Mouse (Mus musculus): ENCODE data around the gene Evl. TPM values are rescaled to one million over a fixed set of nuclear protein-coding genes. Genes with fewer than 3 reads are reported as not detected.

The Evl gene
- polyA plus RNA-seq, 1 experiment, result 80.6 TPM

GRCm38 (mm10) chr12:108534484-108534883, 20.0 kb upstream of the Evl start:
- H3K4me1 ChIP-seq (ENCODE audit: control insufficient read depth, insufficient read depth, low read length), result no peaks in the 10 kb centered on the region; the same call in 1 of the 2 replicates
- TF ChIP-seq CTCF (IDR thresholded peaks at IDR 0.05; ENCODE audit: control insufficient read depth, insufficient read depth, low read length) (no peak), POLR2A (IDR thresholded peaks at IDR 0.05; ENCODE audit: borderline replicate concordance, control insufficient read depth, low read depth, low read length) (no peak)
- H3K4me3 ChIP-seq (replicated peaks; ENCODE audit: control insufficient read depth, low read depth, low read length), result no peak overlapping the region
- H3K27ac ChIP-seq (ENCODE audit: control insufficient read depth, insufficient read depth, low read depth, low read length, poor library complexity), result no peak overlapping the region
- WGBS, result 55% methylated on average over 11 of the region's 11 CpGs

GRCm38 (mm10) chr12:108536461-108536860, 18.1 kb upstream of the Evl start:
- Histone ChIP-seq H3K4me1 (ENCODE audit: control insufficient read depth, insufficient read depth, low read length) (no peaks in the 10 kb centered on the region), H3K27ac (ENCODE audit: control insufficient read depth, insufficient read depth, low read depth, low read length, poor library complexity) (no peak overlapping the region), H3K4me3 (replicated peaks; ENCODE audit: control insufficient read depth, low read depth, low read length) (no peak overlapping the region)
- WGBS, result 72% methylated on average over 10 of the region's 10 CpGs
- TF ChIP-seq POLR2A (IDR thresholded peaks at IDR 0.05; ENCODE audit: borderline replicate concordance, control insufficient read depth, low read depth, low read length) (no peak), CTCF (IDR thresholded peaks at IDR 0.05; ENCODE audit: control insufficient read depth, insufficient read depth, low read length) (peak; percentile 52; the same call in 1 of the 2 replicates)

- Histone ChIP-seq H3K4me1 (ENCODE audit: control insufficient read depth, insufficient read depth, low read length) (no peaks in the 10 kb centered on the region), H3K4me3 (replicated peaks; ENCODE audit: control insufficient read depth, low read depth, low read length) (no peak overlapping the region), H3K27ac (ENCODE audit: control insufficient read depth, insufficient read depth, low read depth, low read length, poor library complexity) (no peak overlapping the region)
- TF ChIP-seq POLR2A (IDR thresholded peaks at IDR 0.05; ENCODE audit: borderline replicate concordance, control insufficient read depth, low read depth, low read length) (no peak), CTCF (IDR thresholded peaks at IDR 0.05; ENCODE audit: control insufficient read depth, insufficient read depth, low read length) (peak; percentile 67)
- 21% methylated on average over 6 of the region's 6 CpGs for WGBS
These were observed 13.4 kb upstream of the Evl start for GRCm38 (mm10) chr12:108541088-108541487.

DNA sequence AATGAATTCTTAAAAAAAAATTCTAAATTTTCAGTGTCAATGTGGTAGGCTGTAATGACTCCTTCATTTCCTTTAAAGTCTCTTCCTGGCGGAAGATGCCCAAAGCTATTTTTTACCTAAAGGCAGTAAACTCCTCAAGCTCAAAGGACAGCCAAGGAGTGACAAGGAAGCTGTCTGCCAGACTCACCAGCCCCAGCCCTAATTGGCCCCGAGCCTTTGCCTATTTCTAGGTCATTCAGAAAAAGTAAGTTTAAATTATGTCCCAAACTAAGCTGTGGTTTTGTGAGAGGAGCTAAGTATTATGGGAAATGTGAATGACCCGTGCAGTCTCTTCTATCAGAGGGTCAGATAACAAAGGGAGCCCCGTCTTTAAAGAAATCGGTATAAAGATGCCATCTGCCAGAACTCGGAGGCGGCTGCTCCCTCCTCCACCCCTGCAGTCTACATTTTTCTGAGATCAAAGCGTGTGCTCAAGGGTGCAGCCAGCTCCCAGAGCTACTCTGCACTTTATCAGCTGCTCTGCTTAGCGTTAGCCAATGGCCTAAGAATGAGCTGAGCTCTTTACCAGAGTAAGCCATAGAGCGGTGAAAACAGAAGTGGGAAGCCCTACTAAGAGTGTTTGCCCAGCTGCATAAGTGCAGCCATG, 7.9 kb upstream of the Evl start:
- no peak overlapping the region for H3K27ac ChIP-seq (ENCODE audit: control insufficient read depth, insufficient read depth, low read depth, low read length, poor library complexity)
- H3K4me3 ChIP-seq (replicated peaks; ENCODE audit: control insufficient read depth, low read depth, low read length), result no peak overlapping the region
- no peaks in the 10 kb centered on the region for H3K4me1 ChIP-seq (ENCODE audit: control insufficient read depth, insufficient read depth, low read length)
- WGBS, result 38% methylated on average over 10 of the region's 10 CpGs
- TF ChIP-seq POLR2A (IDR thresholded peaks at IDR 0.05; ENCODE audit: borderline replicate concordance, control insufficient read depth, low read depth, low read length) (no peak), CTCF (IDR thresholded peaks at IDR 0.05; ENCODE audit: control insufficient read depth, insufficient read depth, low read length) (no peak)

DNA sequence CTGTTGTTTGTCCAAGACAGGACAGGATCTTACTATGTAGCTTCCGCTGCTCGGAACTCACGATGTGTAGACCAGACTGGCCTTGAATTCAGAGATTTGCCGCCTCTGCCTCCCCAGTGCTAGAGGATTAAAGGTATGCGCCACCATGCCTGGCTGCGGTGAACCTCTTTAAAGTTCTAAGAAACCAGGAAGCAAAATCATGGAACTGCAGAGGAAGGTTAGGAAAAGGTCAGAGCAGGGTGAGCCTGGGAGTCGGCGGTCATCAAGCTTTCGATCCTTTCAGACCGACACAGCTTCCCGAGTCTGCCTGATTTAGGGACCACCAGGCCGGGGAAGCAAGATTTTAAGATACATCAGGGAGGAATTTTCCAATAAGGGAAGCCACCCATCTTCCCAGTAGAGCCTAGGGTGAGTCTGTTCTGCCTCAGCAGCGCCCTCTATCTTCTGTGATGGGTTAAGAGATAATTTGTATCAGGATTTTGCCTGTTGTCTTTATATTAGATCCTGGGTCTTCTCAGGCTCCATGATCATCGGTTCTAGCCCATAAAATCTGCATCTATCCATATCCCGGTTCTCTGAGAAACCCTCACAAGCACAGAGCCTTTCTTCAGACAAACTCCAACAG, 7.2 kb upstream of the Evl start:
- WGBS, result 78% methylated on average over 15 of the region's 15 CpGs
- no peaks in the 10 kb centered on the region for H3K4me1 ChIP-seq (ENCODE audit: control insufficient read depth, insufficient read depth, low read length)
- no peak for TF ChIP-seq CTCF (IDR thresholded peaks at IDR 0.05; ENCODE audit: control insufficient read depth, insufficient read depth, low read length)
- TF ChIP-seq POLR2A (IDR thresholded peaks at IDR 0.05; ENCODE audit: borderline replicate concordance, control insufficient read depth, low read depth, low read length), result no peak
- H3K27ac ChIP-seq (ENCODE audit: control insufficient read depth, insufficient read depth, low read depth, low read length, poor library complexity), result no peak overlapping the region
- no peak overlapping the region for H3K4me3 ChIP-seq (replicated peaks; ENCODE audit: control insufficient read depth, low read depth, low read length)

DNA sequence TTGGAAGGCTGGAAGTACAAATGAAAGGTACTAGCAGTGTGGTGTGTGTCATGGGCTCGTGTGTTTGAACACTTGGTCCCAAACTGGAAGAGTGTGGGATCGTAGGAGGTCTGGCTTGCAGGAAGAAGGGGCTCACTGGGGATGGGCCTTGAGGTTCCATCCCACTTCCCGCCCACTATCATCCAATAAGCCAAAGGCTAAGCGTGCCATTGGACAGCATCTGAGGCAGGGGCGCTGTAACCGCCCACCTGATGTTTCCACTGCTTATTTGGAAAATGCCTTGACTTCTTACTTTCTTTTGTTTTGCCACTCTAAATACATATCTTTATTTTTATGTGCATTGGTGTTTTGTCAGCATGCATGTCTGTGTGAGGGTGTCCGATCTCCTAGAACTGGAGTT, 2.8 kb upstream of the Evl start:
- H3K27ac ChIP-seq (ENCODE audit: control insufficient read depth, insufficient read depth, low read depth, low read length, poor library complexity), result no peak overlapping the region
- TF ChIP-seq POLR2A (IDR thresholded peaks at IDR 0.05; ENCODE audit: borderline replicate concordance, control insufficient read depth, low read depth, low read length) (no peak), CTCF (IDR thresholded peaks at IDR 0.05; ENCODE audit: control insufficient read depth, insufficient read depth, low read length) (no peak)
- WGBS, result 73% methylated on average over 7 of the region's 7 CpGs

GRCm38 (mm10) chr12:108553079-108553478, 1.4 kb upstream of the Evl start:
- Histone ChIP-seq H3K27ac (ENCODE audit: control insufficient read depth, insufficient read depth, low read depth, low read length, poor library complexity) (no peak overlapping the region), H3K4me1 (ENCODE audit: control insufficient read depth, insufficient read depth, low read length) (no peaks in the 10 kb centered on the region), H3K4me3 (replicated peaks; ENCODE audit: control insufficient read depth, low read depth, low read length) (no peak overlapping the region)
- TF ChIP-seq POLR2A (IDR thresholded peaks at IDR 0.05; ENCODE audit: borderline replicate concordance, control insufficient read depth, low read depth, low read length), result no peak
- TF ChIP-seq CTCF (IDR thresholded peaks at IDR 0.05; ENCODE audit: control insufficient read depth, insufficient read depth, low read length), result no peak
- WGBS, result 73% methylated on average over 6 of the region's 6 CpGs

More for the DNA sequence above, 2.8 kb upstream of the Evl start:
- Histone ChIP-seq H3K4me1 (ENCODE audit: control insufficient read depth, insufficient read depth, low read length) (no peaks in the 10 kb centered on the region), H3K4me3 (replicated peaks; ENCODE audit: control insufficient read depth, low read depth, low read length) (no peak overlapping the region)

DNA sequence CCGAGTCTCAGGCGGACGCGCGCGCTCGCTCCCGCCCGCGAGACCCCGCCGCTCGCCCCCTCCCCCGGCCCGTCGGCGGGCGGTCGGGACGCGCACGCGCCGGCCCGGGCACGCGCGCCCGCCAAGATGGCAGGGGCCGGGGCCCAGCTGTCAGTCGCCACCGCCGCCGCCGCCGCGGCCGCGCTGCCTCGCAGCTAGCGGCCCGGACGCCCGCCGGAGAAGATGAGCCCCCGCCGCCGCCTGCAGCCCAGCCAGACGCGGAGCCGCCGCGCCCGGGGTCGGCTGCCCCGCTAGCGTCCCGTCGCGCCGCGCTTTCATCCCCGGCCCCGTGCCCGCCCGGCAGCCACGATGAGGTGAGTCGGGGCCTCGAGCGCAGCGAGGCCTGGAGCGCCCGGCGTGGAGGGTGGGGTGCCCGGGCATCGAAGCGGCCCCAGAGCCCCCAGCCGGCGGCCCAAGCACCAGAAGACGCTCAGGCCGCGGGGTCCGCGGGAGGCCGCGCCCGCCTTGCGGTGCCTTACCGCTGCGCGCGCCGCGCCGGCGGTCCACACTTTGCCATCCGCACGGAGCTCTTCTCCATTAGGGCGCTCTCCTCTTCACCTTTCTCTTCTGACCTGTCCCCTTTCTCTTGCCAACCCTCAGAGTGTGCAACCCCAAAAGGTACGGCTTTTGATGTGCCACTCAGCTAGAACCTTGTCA, 489 bp downstream of the Evl start:
- no peaks in the 10 kb centered on the region for H3K4me1 ChIP-seq (ENCODE audit: control insufficient read depth, insufficient read depth, low read length)
- H3K4me3 ChIP-seq (replicated peaks; ENCODE audit: control insufficient read depth, low read depth, low read length), result no peak overlapping the region
- TF ChIP-seq POLR2A (IDR thresholded peaks at IDR 0.05; ENCODE audit: borderline replicate concordance, control insufficient read depth, low read depth, low read length), result no peak
- no peak for TF ChIP-seq CTCF (IDR thresholded peaks at IDR 0.05; ENCODE audit: control insufficient read depth, insufficient read depth, low read length)
- H3K27ac ChIP-seq (ENCODE audit: control insufficient read depth, insufficient read depth, low read depth, low read length, poor library complexity), result no peak overlapping the region
- 1% methylated on average over 81 of the region's 100 CpGs for whole genome bisulfite sequencing
